Mouse (Mus musculus) MEL (cell line): ENCODE results near the gene Snx29. TPM values are rescaled to one million over a fixed set of nuclear protein-coding genes. Genes with fewer than 3 reads are reported as not detected.

ENCODE experiments used
- DNase-seq: peaks from one replicate; pipeline ENCODE4 v3.0.0; 2011; ENCODE audit warnings: low read depth, low spot score
- H3K27ac ChIP-seq: 2 replicates; pipeline ENCODE4 v1.5.1; 2012; ENCODE audit warnings: low read depth, mild to moderate bottlenecking, control low read depth, low read length, moderate library complexity; ENCODE audit not compliant: control insufficient read depth
- H3K27me3 ChIP-seq, 2 experiments: fragments of 150-350 bp in 1 of 2; sonication (generic) in 1 of 2; 2 replicates each; pipeline ENCODE4 v1.6.1; 2012; ENCODE audit warnings: low read length in 2 of 2, mild to moderate bottlenecking in 2 of 2, improper control_type of control experiment in 1 of 2, moderate library complexity in 1 of 2; ENCODE audit not compliant: insufficient read depth in 2 of 2, control insufficient read depth in 1 of 2
- H3K36me3 ChIP-seq, 2 experiments: 2 replicates each; pipeline ENCODE4 v1.6.1; 2012 to 2014; ENCODE audit warnings: low read length in 2 of 2, improper control_type of control experiment in 1 of 2, inconsistent platforms in 1 of 2, mild to moderate bottlenecking in 1 of 2; ENCODE audit not compliant: insufficient read depth in 2 of 2, control insufficient read depth in 1 of 2
- H3K4me1 ChIP-seq, 2 experiments: fragments of 150-350 bp in 1 of 2; sonication (generic) in 1 of 2; 2 replicates each; pipeline ENCODE4 v1.6.1; 2012; ENCODE audit warnings: low read length in 2 of 2, improper control_type of control experiment in 1 of 2, mild to moderate bottlenecking in 1 of 2; ENCODE audit not compliant: insufficient read depth in 2 of 2, control insufficient read depth in 1 of 2
- H3K4me3 ChIP-seq, 2 experiments: fragments of 150-350 bp in 1 of 2; sonication (generic) in 1 of 2; 2 replicates each; pipeline ENCODE4 v1.5.1; 2012; ENCODE audit warnings: low read depth in 2 of 2, low read length in 2 of 2, mild to moderate bottlenecking in 2 of 2, moderate library complexity in 2 of 2, control low read depth in 1 of 2, improper control_type of control experiment in 1 of 2; ENCODE audit not compliant: control insufficient read depth in 1 of 2, insufficient read depth in 1 of 2
- H3K79me2 ChIP-seq: 2 replicates; pipeline ENCODE4 v1.6.1; 2012; ENCODE audit warnings: mild to moderate bottlenecking, low read length, moderate library complexity; ENCODE audit not compliant: control insufficient read depth, poor library complexity, insufficient read depth
- H3K9ac ChIP-seq: 2 replicates; pipeline ENCODE4 v1.6.1; 2012; ENCODE audit warnings: low read depth, mild to moderate bottlenecking, control low read depth, low read length, moderate library complexity; ENCODE audit not compliant: control insufficient read depth, poor library complexity, severe bottlenecking
- H3K9me3 ChIP-seq: fragments of 150-350 bp; sonication (generic); replicated peaks from 2 replicates; pipeline ENCODE4 v1.6.1; 2012; ENCODE audit warnings: mild to moderate bottlenecking, low read length, improper control_type of control experiment, moderate library complexity; ENCODE audit not compliant: insufficient read depth
- CHD1 ChIP-seq: IDR thresholded peaks from 2 replicates; pipeline ENCODE4 v1.6.1; 2012; ENCODE audit warnings: low read depth, mild to moderate bottlenecking, inconsistent platforms, low read length, improper control_type of control experiment
- E2F4 ChIP-seq: IDR thresholded peaks from 2 replicates; pipeline ENCODE4 v1.6.1; 2011; ENCODE audit warnings: low read depth, low read length, improper control_type of control experiment, borderline replicate concordance
- ETS1 ChIP-seq: IDR thresholded peaks from 2 replicates; pipeline ENCODE4 v1.6.1; 2012; ENCODE audit warnings: low read depth, mild to moderate bottlenecking, inconsistent platforms, low read length, improper control_type of control experiment, moderate library complexity
- GABPA ChIP-seq: IDR thresholded peaks from 2 replicates; pipeline ENCODE4 v1.6.1; 2012; ENCODE audit warnings: low read depth, mild to moderate bottlenecking, inconsistent platforms, low read length, improper control_type of control experiment, moderate library complexity
- KAT2A ChIP-seq: conservative IDR thresholded peaks from 2 replicates; pipeline ENCODE4 v1.6.1; 2012; ENCODE audit warnings: low read depth, low read length, improper control_type of control experiment, inconsistent platforms
- MAFK ChIP-seq: IDR thresholded peaks from 2 replicates; pipeline ENCODE4 v1.6.1; 2011; ENCODE audit warnings: low read depth, mild to moderate bottlenecking, low read length, improper control_type of control experiment, borderline replicate concordance
- MAZ ChIP-seq: IDR thresholded peaks from 2 replicates; pipeline ENCODE4 v1.6.1; 2012; ENCODE audit warnings: low read depth, mild to moderate bottlenecking, inconsistent platforms, low read length, improper control_type of control experiment
- MEF2A ChIP-seq: IDR thresholded peaks from 2 replicates; pipeline ENCODE4 v1.6.1; 2014; ENCODE audit warnings: low read depth, mild to moderate bottlenecking, inconsistent platforms, low read length, improper control_type of control experiment; ENCODE audit not compliant: poor library complexity, insufficient replicate concordance, severe bottlenecking; ENCODE audit errors: extremely low read depth
- MXI1 ChIP-seq: IDR thresholded peaks from 2 replicates; pipeline ENCODE4 v1.6.1; 2011; ENCODE audit warnings: mild to moderate bottlenecking, low read depth, low read length, improper control_type of control experiment
- NELFE ChIP-seq: IDR thresholded peaks from 2 replicates; pipeline ENCODE4 v1.6.1; 2011; ENCODE audit warnings: low read depth, low read length, improper control_type of control experiment
- NRF1 ChIP-seq: IDR thresholded peaks from 2 replicates; pipeline ENCODE4 v1.6.1; 2014; ENCODE audit warnings: low read depth, mild to moderate bottlenecking, inconsistent platforms, low read length, improper control_type of control experiment, moderate library complexity; ENCODE audit not compliant: poor library complexity, insufficient read depth, severe bottlenecking
- RAD21 ChIP-seq: IDR thresholded peaks from 2 replicates; pipeline ENCODE4 v1.6.1; 2011; ENCODE audit warnings: mild to moderate bottlenecking, low read depth, low read length, improper control_type of control experiment
- TAL1 ChIP-seq: IDR thresholded peaks from 2 replicates; pipeline ENCODE4 v1.6.1; 2012; ENCODE audit warnings: mild to moderate bottlenecking, inconsistent platforms, low read length, moderate library complexity, mixed read lengths
- UBTF ChIP-seq: IDR thresholded peaks from 2 replicates; pipeline ENCODE4 v1.6.1; 2012; ENCODE audit warnings: low read depth, mild to moderate bottlenecking, inconsistent platforms, low read length, improper control_type of control experiment, moderate library complexity, borderline replicate concordance; ENCODE audit not compliant: insufficient read depth
- USF2 ChIP-seq, 2 experiments: IDR thresholded peaks; 2 replicates each; pipeline ENCODE4 v1.6.1; 2011 to 2012; ENCODE audit warnings: improper control_type of control experiment in 2 of 2, low read length in 2 of 2, borderline replicate concordance in 1 of 2, inconsistent platforms in 1 of 2, low read depth in 1 of 2, mild to moderate bottlenecking in 1 of 2; ENCODE audit not compliant: insufficient read depth in 1 of 2
- polyA plus RNA-seq, 2 experiments: library from polyadenylated mRNA; stranded (reverse) in 1 of 2; unstranded in 1 of 2; fragments of >175 nt in 1 of 2; fragments of >200 nt in 1 of 2; gene quantifications; 2 replicates each; pipeline versions ENCODE4 v1.2.1 to v1.2.4; 2012; ENCODE audit warnings: low replicate concordance in 2 of 2, low read depth in 1 of 2; ENCODE audit not compliant: insufficient read length in 2 of 2, insufficient read depth in 1 of 2, missing spikeins in 1 of 2
- total RNA-seq: library from RNA; depleted of rRNA; stranded (reverse); fragments of 300-350 nt; gene quantifications from 2 replicates; pipeline ENCODE4 v1.2.3, GENCODE M21; 2012

The Snx29 gene
- total and polyA plus RNA-seq, 3 experiments: 0.72 to 0.73 TPM; not detected in 1

DNA sequence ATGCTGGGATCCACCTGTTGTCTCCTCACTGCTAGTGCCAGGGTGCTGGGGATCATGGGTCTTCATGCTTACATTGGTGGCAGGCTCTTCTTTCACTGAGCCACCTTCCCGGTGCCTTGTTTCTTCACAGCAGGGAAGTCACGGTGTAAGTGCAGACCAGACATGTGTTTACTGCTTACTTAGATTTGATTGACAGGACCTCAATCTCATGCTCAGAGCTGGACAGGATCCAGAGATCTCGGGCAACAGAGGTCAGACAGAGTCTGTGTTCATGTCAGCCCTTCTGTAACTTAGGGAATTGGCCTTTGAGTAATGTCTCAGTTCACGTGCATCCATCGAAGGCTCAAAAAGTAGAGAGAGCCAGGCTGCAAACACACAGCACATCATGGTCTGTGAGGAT is 381.4 kb downstream of the Snx29 start:
- no peaks in the 10 kb centered on the region for H3K9me3 ChIP-seq
- H3K4me1 ChIP-seq: no peaks in the 10 kb centered on the region
- no peak overlapping the region for H3K27ac ChIP-seq
- H3K27me3 ChIP-seq: no peaks in the 10 kb centered on the region
- no peaks in the 10 kb centered on the region for H3K79me2 ChIP-seq
- no peak for TF ChIP-seq UBTF
- TF ChIP-seq E2F4: no peak
- TF ChIP-seq MAFK: no peak
- no peak for TF ChIP-seq TAL1
- TF ChIP-seq, all 39 proteins: peak for 0
- no peak overlapping the region for H3K9ac ChIP-seq
- H3K4me3 ChIP-seq: no peak overlapping the region
- H3K36me3 ChIP-seq: no peaks in the 10 kb centered on the region
- DNase-seq: no peak

DNA sequence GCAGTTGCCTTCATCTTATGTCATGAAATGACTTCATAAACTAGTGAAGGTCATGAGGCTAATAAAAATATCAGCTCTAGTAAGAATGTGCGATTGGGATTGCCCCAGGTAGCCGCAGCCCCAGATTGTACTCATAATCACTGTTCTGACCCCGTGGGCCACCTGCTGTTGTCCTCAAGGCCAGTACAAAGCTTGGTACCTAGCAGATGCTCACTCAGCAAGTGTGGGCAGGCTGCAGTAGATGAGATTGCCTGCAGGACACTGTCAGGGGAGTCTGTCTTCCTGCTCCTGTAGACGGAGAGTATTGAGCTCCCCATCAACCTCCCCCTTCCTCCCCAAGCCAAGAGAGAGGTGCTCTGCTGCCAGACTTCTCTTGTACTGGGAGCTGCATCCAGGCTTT is 382.7 kb downstream of the Snx29 start:
- Histone ChIP-seq H3K9me3 (no peaks in the 10 kb centered on the region), H3K27ac (no peak overlapping the region), H3K9ac (no peak overlapping the region), H3K36me3 (no peaks in the 10 kb centered on the region), H3K4me1 (no peaks in the 10 kb centered on the region), H3K27me3 (no peaks in the 10 kb centered on the region), H3K4me3 (no peak overlapping the region), H3K79me2 (no peaks in the 10 kb centered on the region)
- TF ChIP-seq USF2 (IDR thresholded peaks at IDR 0.05; ENCODE audit: borderline replicate concordance in 1 of 2, insufficient read depth in 1 of 2, low read depth in 1 of 2, low read length in 2 of 2) (no peak), NRF1 (no peak), MEF2A (no peak), MAFK (no peak), ETS1 (no peak), NELFE (no peak), E2F4 (no peak), KAT2A (no peak), CHD1 (no peak), MXI1 (no peak), RAD21 (no peak), MAZ (no peak), GABPA (no peak)
- DNase-seq: no peak
